Comparison of ENCODE assay signal across 8 mouse cellular contexts in genomic region chr17:17828191-17828981, GRCm38 (mm10). TPM values are rescaled to one million over a fixed set of nuclear protein-coding genes. Genes with fewer than 3 reads are reported as not detected.
DNase-seq lines count a peak whose midpoint lies in the region; ATAC-seq and TF ChIP-seq lines count a peak whose summit lies in the region.

No protein-coding gene starts in this region.

- H3K36me3 ChIP-seq in forebrain, embryonic 15.5 days = peaks cover 11% of the 10 kb centered on the region
- H3K36me3 ChIP-seq in hindbrain, embryonic 10.5 days = peaks cover 36% of the 10 kb centered on the region
- peaks cover 26% of the 10 kb centered on the region for H3K36me3 ChIP-seq in midbrain, embryonic 12.5 days
- H3K36me3 ChIP-seq in stomach, embryonic 14.5 days (ENCODE audit: control insufficient read depth, insufficient read depth, low read length) = peaks cover 22% of the 10 kb centered on the region

- no peak for TF ChIP-seq CTCF in cerebellum, adult 2 months (IDR thresholded peaks at IDR 0.05; ENCODE audit: borderline replicate concordance, insufficient read depth, low read depth, low read length)

- DNase-seq in frontal cortex, postnatal 10 days (ENCODE audit: low spot score in 2 of 2) = peak; percentile 63 to 64
- peak; percentile 66 to 72 for DNase-seq in cerebellum, adult 2 months
- peak; percentile 89 for DNase-seq in hindbrain, embryonic 10.5 days (ENCODE audit: low spot score)
- DNase-seq in left cerebral cortex, postnatal 25 days (ENCODE audit: low spot score in 2 of 2) = peak; percentile 36 to 45

- H3K9me3 ChIP-seq in forebrain, embryonic 15.5 days = no peaks in the 10 kb centered on the region
- H3K9me3 ChIP-seq in hindbrain, embryonic 10.5 days = no peaks in the 10 kb centered on the region
- H3K9me3 ChIP-seq in midbrain, embryonic 12.5 days = no peaks in the 10 kb centered on the region
- H3K9me3 ChIP-seq in stomach, embryonic 14.5 days (ENCODE audit: control insufficient read depth, low read depth, low read length) = no peaks in the 10 kb centered on the region

- peak overlapping the region; percentile 99 for H3K9ac ChIP-seq in forebrain, embryonic 15.5 days (replicated peaks)
- H3K9ac ChIP-seq in midbrain, embryonic 12.5 days (replicated peaks) = peak overlapping the region; percentile 92
- H3K9ac ChIP-seq in stomach, embryonic 14.5 days (replicated peaks; ENCODE audit: low read depth, low read length) = peak overlapping the region; percentile 83

- peak overlapping the region; percentile 96 for H3K27ac ChIP-seq in cerebellum, adult 2 months (ENCODE audit: insufficient read depth, low read length)
- peak overlapping the region; percentile 100 for H3K27ac ChIP-seq in forebrain, embryonic 15.5 days (replicated peaks)
- H3K27ac ChIP-seq in hindbrain, embryonic 10.5 days = peak overlapping the region; percentile 99
- H3K27ac ChIP-seq in midbrain, embryonic 12.5 days (replicated peaks) = peak overlapping the region; percentile 100
- peak overlapping the region; percentile 99 for H3K27ac ChIP-seq in stomach, embryonic 14.5 days (ENCODE audit: low read length)

- peak overlapping the region; percentile 91 for H3K4me3 ChIP-seq in cerebellum, adult 2 months (replicated peaks; ENCODE audit: insufficient read depth, low read depth, low read length)
- H3K4me3 ChIP-seq in forebrain, embryonic 15.5 days = peak overlapping the region; percentile 95
- peak overlapping the region; percentile 89 for H3K4me3 ChIP-seq in hindbrain, embryonic 10.5 days
- H3K4me3 ChIP-seq in midbrain, embryonic 12.5 days = peak overlapping the region; percentile 86
- H3K4me3 ChIP-seq in stomach, embryonic 14.5 days (ENCODE audit: low read depth, low read length) = peak overlapping the region; percentile 84

- peak overlapping the region; percentile 82 for H3K4me2 ChIP-seq in forebrain, embryonic 15.5 days (replicated peaks)
- H3K4me2 ChIP-seq in midbrain, embryonic 12.5 days (replicated peaks) = peak overlapping the region; percentile 87
- peak overlapping the region; percentile 73 for H3K4me2 ChIP-seq in stomach, embryonic 14.5 days (replicated peaks; ENCODE audit: low read depth, low read length)

- peaks cover 4% of the 10 kb centered on the region; the same call in 1 of the 2 replicates for H3K4me1 ChIP-seq in cerebellum, adult 2 months (ENCODE audit: control insufficient read depth, insufficient read depth, low read length)
- H3K4me1 ChIP-seq in forebrain, embryonic 15.5 days = peaks cover 44% of the 10 kb centered on the region
- H3K4me1 ChIP-seq in hindbrain, embryonic 10.5 days (replicated peaks) = peaks cover 44% of the 10 kb centered on the region
- peaks cover 40% of the 10 kb centered on the region for H3K4me1 ChIP-seq in midbrain, embryonic 12.5 days
- peaks cover 26% of the 10 kb centered on the region for H3K4me1 ChIP-seq in stomach, embryonic 14.5 days (ENCODE audit: control insufficient read depth, insufficient read depth, low read length)

- no peak for ATAC-seq in frontal cortex, adult (ENCODE audit: low TSS enrichment)
- ATAC-seq in forebrain, embryonic 15.5 days (replicated peaks) = peak; percentile 28
- ATAC-seq in midbrain, embryonic 12.5 days (ENCODE audit: low FRiP score, low read depth) = peak; percentile 55
- peak; percentile 62 for ATAC-seq in stomach, embryonic 14.5 days (ENCODE audit: insufficient number of reproducible peaks, insufficient read depth, low FRiP score, low read depth)

- intact Hi-C loops in left cerebral cortex, postnatal 25 days (cut with DNase I) = loop anchor here (5.0 to 10.0 kb wide), 2 partner anchors 61 to 454 kb away; partner anchors contain the start of gene Riok2

- no peaks in the 10 kb centered on the region for H3K27me3 ChIP-seq in cerebellum, adult 2 months (ENCODE audit: control insufficient read depth, insufficient read depth, low read length)
- no peaks in the 10 kb centered on the region for H3K27me3 ChIP-seq in forebrain, embryonic 15.5 days
- H3K27me3 ChIP-seq in hindbrain, embryonic 10.5 days (ENCODE audit: insufficient read depth, poor library complexity, severe bottlenecking) = no peaks in the 10 kb centered on the region
- H3K27me3 ChIP-seq in midbrain, embryonic 12.5 days = no peaks in the 10 kb centered on the region
- no peaks in the 10 kb centered on the region for H3K27me3 ChIP-seq in stomach, embryonic 14.5 days (ENCODE audit: control insufficient read depth, insufficient read depth, low read length)

- 0 out of 2 replicates have a peak, but pooled peaks have one; percentile 33 for TF ChIP-seq POLR2A in cerebellum, adult 2 months (IDR thresholded peaks at IDR 0.05; ENCODE audit: borderline replicate concordance, insufficient read depth, low read length)

- WGBS in cerebellum, adult 2 months = 0% methylated on average over 13 of the region's 15 CpGs
- WGBS in forebrain, embryonic 15.5 days = 0% methylated on average over 12 of the region's 15 CpGs
- 0% methylated on average over 11 of the region's 15 CpGs for WGBS in hindbrain, embryonic 10.5 days
- 2% methylated on average over 13 of the region's 15 CpGs for WGBS in midbrain, embryonic 12.5 days
- WGBS in stomach, embryonic 14.5 days = under 1% methylated on average over 13 of the region's 15 CpGs

RNA-seq across cellular contexts. Expression of gene Spaca6, which starts 1.4 kb away (rescaled TPM):
- polyA plus RNA-seq in cerebellum, adult 2 months (2012; rRNA removed) = 132 and 138 TPM in 2 replicates
- polyA plus RNA-seq in forebrain, embryonic 15.5 days (2015; fragmentation: Nextera tagmentation; extraction: Ambion mirVana) = 26.8 and 27.1 TPM in 2 replicates
- polyA plus RNA-seq in hindbrain, embryonic 10.5 days (2016; fragmentation: Nextera tagmentation; extraction: Ambion mirVana) = 43.9 and 44.2 TPM in 2 replicates
- total RNA-seq in left cerebral cortex, postnatal 25 days (2021) = 10 to 100 TPM; 68.8 to 86.7 TPM
- polyA plus RNA-seq in midbrain, embryonic 12.5 days (2016; fragmentation: Nextera tagmentation; extraction: Ambion mirVana) = 48.0 and 48.4 TPM in 2 replicates
- 40.9 and 42.9 TPM in 2 replicates for polyA plus RNA-seq in stomach, embryonic 14.5 days (2014; fragmentation: Nextera tagmentation; extraction: Ambion mirVana)

RNA-seq across cellular contexts. Expression of gene Has1, which starts 26.6 kb away (rescaled TPM):
- polyA plus RNA-seq in cerebellum, adult 2 months (2012; rRNA removed) = 0.78 and 0.93 TPM in 2 replicates
- 0.64 and 0.71 TPM in 2 replicates for polyA plus RNA-seq in forebrain, embryonic 15.5 days (2015; fragmentation: Nextera tagmentation; extraction: Ambion mirVana)
- polyA plus RNA-seq in hindbrain, embryonic 10.5 days (2016; fragmentation: Nextera tagmentation; extraction: Ambion mirVana) = 0.63 and 1.2 TPM in 2 replicates
- under 1 TPM; 0.53 to 0.62 TPM for total RNA-seq in left cerebral cortex, postnatal 25 days (2021)
- 1.1 and 1.2 TPM in 2 replicates for polyA plus RNA-seq in midbrain, embryonic 12.5 days (2016; fragmentation: Nextera tagmentation; extraction: Ambion mirVana)
- 3.1 and 4.0 TPM in 2 replicates for polyA plus RNA-seq in stomach, embryonic 14.5 days (2014; fragmentation: Nextera tagmentation; extraction: Ambion mirVana)

RNA-seq across cellular contexts. Expression of gene Fpr1, which starts 55.4 kb away (rescaled TPM):
- not detected in 2 replicates for polyA plus RNA-seq in cerebellum, adult 2 months (2012; rRNA removed)
- polyA plus RNA-seq in forebrain, embryonic 15.5 days (2015; fragmentation: Nextera tagmentation; extraction: Ambion mirVana) = not detected in 2 replicates
- polyA plus RNA-seq in hindbrain, embryonic 10.5 days (2016; fragmentation: Nextera tagmentation; extraction: Ambion mirVana) = not detected in 2 replicates
- not detected for total RNA-seq in left cerebral cortex, postnatal 25 days (2021)
- polyA plus RNA-seq in midbrain, embryonic 12.5 days (2016; fragmentation: Nextera tagmentation; extraction: Ambion mirVana) = not detected in 2 replicates
- polyA plus RNA-seq in stomach, embryonic 14.5 days (2014; fragmentation: Nextera tagmentation; extraction: Ambion mirVana) = 0.30 and 0.32 TPM in 2 replicates

RNA-seq across cellular contexts. Expression of gene Fpr2, which starts 59.2 kb away (rescaled TPM):
- 0.52 and 1.0 TPM in 2 replicates for polyA plus RNA-seq in cerebellum, adult 2 months (2012; rRNA removed)
- not detected in 2 replicates for polyA plus RNA-seq in forebrain, embryonic 15.5 days (2015; fragmentation: Nextera tagmentation; extraction: Ambion mirVana)
- polyA plus RNA-seq in hindbrain, embryonic 10.5 days (2016; fragmentation: Nextera tagmentation; extraction: Ambion mirVana) = not detected in 2 replicates
- total RNA-seq in left cerebral cortex, postnatal 25 days (2021) = not detected
- polyA plus RNA-seq in midbrain, embryonic 12.5 days (2016; fragmentation: Nextera tagmentation; extraction: Ambion mirVana) = not detected in 2 replicates
- 0.55 TPM in 1 of 2 replicates, not detected in the other for polyA plus RNA-seq in stomach, embryonic 14.5 days (2014; fragmentation: Nextera tagmentation; extraction: Ambion mirVana)

RNA-seq across cellular contexts. Expression of gene Fpr3, which starts 59.3 kb away (rescaled TPM):
- polyA plus RNA-seq in cerebellum, adult 2 months (2012; rRNA removed) = not detected in 2 replicates
- not detected in 2 replicates for polyA plus RNA-seq in forebrain, embryonic 15.5 days (2015; fragmentation: Nextera tagmentation; extraction: Ambion mirVana)
- not detected in 2 replicates for polyA plus RNA-seq in hindbrain, embryonic 10.5 days (2016; fragmentation: Nextera tagmentation; extraction: Ambion mirVana)
- total RNA-seq in left cerebral cortex, postnatal 25 days (2021) = not detected
- polyA plus RNA-seq in midbrain, embryonic 12.5 days (2016; fragmentation: Nextera tagmentation; extraction: Ambion mirVana) = not detected in 2 replicates
- not detected in 2 replicates for polyA plus RNA-seq in stomach, embryonic 14.5 days (2014; fragmentation: Nextera tagmentation; extraction: Ambion mirVana)
